Mouse (Mus musculus): ENCODE measurements around the gene Ankrd49. TPM values are rescaled to one million over a fixed set of nuclear protein-coding genes. Genes with fewer than 3 reads are reported as not detected.

Gene Ankrd49
- polyA plus RNA-seq, 1 experiment from 2014 or later = 47.7 TPM

- Histone ChIP-seq H3K4me3 (no peak within 1 kb of the TSS), H3K9ac (no peak within 1 kb of the TSS), H3K27me3 (0 out of 2 replicates have a peak, but pooled peaks cover 4% of the 10 kb centered on the region), H3K9me3 (no peaks in the 10 kb centered on the region), H3K4me1 (peaks cover 14% of the 10 kb centered on the region; the same call in 1 of the 2 replicates), H3K27ac (no peak within 1 kb of the TSS), H3K36me3 (no peaks in the 10 kb centered on the region), H3K4me2 (replicated peaks) (peak within 1 kb of the TSS; percentile 10; the same call in 1 of the 2 replicates)
- 0 out of 2 replicates have a peak, but pooled peaks have one; percentile 35 for ATAC-seq (ENCODE audit: insufficient number of reproducible peaks, insufficient read depth, low FRiP score, low TSS enrichment)
- 17% methylated on average over 23 of the region's 23 CpGs for whole genome bisulfite sequencing
Observed at GRCm38 (mm10) chr9:14770803-14771471, 13.7 kb downstream of the Ankrd49 start, which contains the start of gene 1700012B09Rik. Gene 1700012B09Rik (minus strand): TSS chr9:14771030.

- Histone ChIP-seq H3K27me3 (0 out of 2 replicates have a peak, but pooled peaks cover 4% of the 10 kb centered on the region), H3K4me1 (peaks cover 14% of the 10 kb centered on the region; the same call in 1 of the 2 replicates), H3K36me3 (no peaks in the 10 kb centered on the region), H3K9ac (no peak overlapping the region), H3K27ac (no peak overlapping the region), H3K9me3 (no peaks in the 10 kb centered on the region), H3K4me2 (replicated peaks) (no peak overlapping the region), H3K4me3 (no peak overlapping the region)
- 52% methylated on average over 4 of the region's 6 CpGs for WGBS
- no peak for ATAC-seq (ENCODE audit: insufficient number of reproducible peaks, insufficient read depth, low FRiP score, low TSS enrichment)
Observed at GRCm38 (mm10) chr9:14769811-14770210, 14.8 kb downstream of the Ankrd49 start.

- Histone ChIP-seq H3K4me1 (peaks cover 2% of the 10 kb centered on the region; the same call in 1 of the 2 replicates), H3K4me2 (replicated peaks) (no peak overlapping the region), H3K27me3 (no peaks in the 10 kb centered on the region), H3K36me3 (no peaks in the 10 kb centered on the region), H3K9me3 (no peaks in the 10 kb centered on the region), H3K9ac (no peak overlapping the region), H3K4me3 (no peak overlapping the region), H3K27ac (no peak overlapping the region)
- no peak for ATAC-seq (ENCODE audit: insufficient number of reproducible peaks, insufficient read depth, low FRiP score, low TSS enrichment)
- WGBS = 26% methylated on average over 7 of the region's 7 CpGs
Observed at GRCm38 (mm10) chr9:14764765-14765164, 19.9 kb downstream of the Ankrd49 start.

- H3K4me3 ChIP-seq = no peak overlapping the region
- no peak overlapping the region for H3K27ac ChIP-seq
- H3K9me3 ChIP-seq = no peaks in the 10 kb centered on the region
- H3K27me3 ChIP-seq = no peaks in the 10 kb centered on the region
- no peaks in the 10 kb centered on the region for H3K4me1 ChIP-seq
- no peak for ATAC-seq (ENCODE audit: insufficient number of reproducible peaks, insufficient read depth, low FRiP score, low TSS enrichment)
- H3K9ac ChIP-seq = no peak overlapping the region
- H3K36me3 ChIP-seq = no peaks in the 10 kb centered on the region
- H3K4me2 ChIP-seq (replicated peaks) = no peak overlapping the region
Observed at GRCm38 (mm10) chr9:14759261-14759660, 25.4 kb downstream of the Ankrd49 start.

GRCm38 (mm10) chr9:14758590-14758989, 26.1 kb downstream of the Ankrd49 start:
- no peak for ATAC-seq (ENCODE audit: insufficient number of reproducible peaks, insufficient read depth, low FRiP score, low TSS enrichment)
- Histone ChIP-seq H3K27ac (no peak overlapping the region), H3K4me1 (no peaks in the 10 kb centered on the region), H3K36me3 (no peaks in the 10 kb centered on the region), H3K4me2 (replicated peaks) (no peak overlapping the region), H3K4me3 (no peak overlapping the region), H3K27me3 (no peaks in the 10 kb centered on the region), H3K9me3 (no peaks in the 10 kb centered on the region), H3K9ac (no peak overlapping the region)
- 73% methylated on average over 7 of the region's 7 CpGs for WGBS

- H3K4me2 ChIP-seq (replicated peaks) = no peak overlapping the region
- peaks cover 4% of the 10 kb centered on the region; the same call in 1 of the 2 replicates for H3K4me1 ChIP-seq
- no peak for ATAC-seq (ENCODE audit: insufficient number of reproducible peaks, insufficient read depth, low FRiP score, low TSS enrichment)
- H3K9me3 ChIP-seq = no peaks in the 10 kb centered on the region
- no peak overlapping the region for H3K4me3 ChIP-seq
- no peak overlapping the region for H3K27ac ChIP-seq
- no peaks in the 10 kb centered on the region for H3K36me3 ChIP-seq
- H3K9ac ChIP-seq = no peak overlapping the region
- 81% methylated on average over 3 of the region's 3 CpGs for WGBS
- peaks cover 9% of the 10 kb centered on the region for H3K27me3 ChIP-seq
Observed at GRCm38 (mm10) chr9:14754469-14754868, 30.2 kb downstream of the Ankrd49 start.

- Histone ChIP-seq H3K9me3 (no peaks in the 10 kb centered on the region), H3K36me3 (no peaks in the 10 kb centered on the region), H3K9ac (no peak overlapping the region), H3K4me1 (peaks cover 4% of the 10 kb centered on the region; the same call in 1 of the 2 replicates), H3K4me3 (no peak overlapping the region), H3K4me2 (replicated peaks) (no peak overlapping the region), H3K27ac (no peak overlapping the region), H3K27me3 (peaks cover 9% of the 10 kb centered on the region)
- ATAC-seq (ENCODE audit: insufficient number of reproducible peaks, insufficient read depth, low FRiP score, low TSS enrichment) = no peak
Observed at GRCm38 (mm10) chr9:14753947-14754346, 30.7 kb downstream of the Ankrd49 start.

- ATAC-seq (ENCODE audit: insufficient number of reproducible peaks, insufficient read depth, low FRiP score, low TSS enrichment) = peak; percentile 77
- Histone ChIP-seq H3K9me3 (no peaks in the 10 kb centered on the region), H3K27ac (no peak within 1 kb of the TSS), H3K27me3 (peaks cover 9% of the 10 kb centered on the region), H3K4me3 (peak within 1 kb of the TSS; percentile 53), H3K9ac (peak within 1 kb of the TSS; percentile 47), H3K36me3 (no peaks in the 10 kb centered on the region), H3K4me1 (peaks cover 5% of the 10 kb centered on the region; the same call in 1 of the 2 replicates), H3K4me2 (replicated peaks) (peak within 1 kb of the TSS; percentile 81)
- WGBS = under 1% methylated on average over 27 of the region's 28 CpGs
Observed at GRCm38 (mm10) chr9:14752001-14752522, 32.6 kb downstream of the Ankrd49 start, which contains the start of gene Fut4. Gene Fut4 (minus strand): TSS chr9:14752393.

- Histone ChIP-seq H3K9ac (peak overlapping the region; percentile 47), H3K36me3 (no peaks in the 10 kb centered on the region), H3K27me3 (peaks cover 9% of the 10 kb centered on the region), H3K27ac (no peak overlapping the region), H3K4me1 (peaks cover 8% of the 10 kb centered on the region; the same call in 1 of the 2 replicates), H3K4me3 (peak overlapping the region; percentile 53), H3K4me2 (replicated peaks) (peak overlapping the region; percentile 81), H3K9me3 (no peaks in the 10 kb centered on the region)
- peak; percentile 81 for ATAC-seq (ENCODE audit: insufficient number of reproducible peaks, insufficient read depth, low FRiP score, low TSS enrichment)
- 2% methylated on average over 50 of the region's 50 CpGs for WGBS
Observed at GRCm38 (mm10) chr9:14751503-14752000, 33.1 kb downstream of the Ankrd49 start.

GRCm38 (mm10) chr9:14750901-14751502, 33.7 kb downstream of the Ankrd49 start:
- H3K36me3 ChIP-seq = no peaks in the 10 kb centered on the region
- peak overlapping the region; percentile 81 for H3K4me2 ChIP-seq (replicated peaks)
- peak overlapping the region; percentile 47 for H3K9ac ChIP-seq
- peaks cover 8% of the 10 kb centered on the region; the same call in 1 of the 2 replicates for H3K4me1 ChIP-seq
- no peaks in the 10 kb centered on the region for H3K9me3 ChIP-seq
- WGBS = 59% methylated on average over 42 of the region's 42 CpGs
- peaks cover 9% of the 10 kb centered on the region for H3K27me3 ChIP-seq
- peak overlapping the region; percentile 53 for H3K4me3 ChIP-seq
- peak; percentile 32; the same call in 1 of the 2 replicates for ATAC-seq (ENCODE audit: insufficient number of reproducible peaks, insufficient read depth, low FRiP score, low TSS enrichment)
- no peak overlapping the region for H3K27ac ChIP-seq

GRCm38 (mm10) chr9:14740151-14740924, 44.3 kb downstream of the Ankrd49 start, which contains the start of gene Piwil4:
Gene Piwil4 (minus strand): TSS chr9:14740733.
- ATAC-seq (ENCODE audit: insufficient number of reproducible peaks, insufficient read depth, low FRiP score, low TSS enrichment) = no peak
- no peaks in the 10 kb centered on the region for H3K27me3 ChIP-seq
- no peaks in the 10 kb centered on the region for H3K9me3 ChIP-seq
- no peaks in the 10 kb centered on the region for H3K36me3 ChIP-seq
- no peaks in the 10 kb centered on the region for H3K4me1 ChIP-seq
- 84% methylated on average over 19 of the region's 19 CpGs for WGBS
- H3K27ac ChIP-seq = no peak within 1 kb of the TSS
- H3K9ac ChIP-seq = no peak within 1 kb of the TSS
- H3K4me2 ChIP-seq (replicated peaks) = no peak within 1 kb of the TSS
- no peak within 1 kb of the TSS for H3K4me3 ChIP-seq
